Mouse (Mus musculus) layer of hippocampus, postnatal 10 days (tissue): ENCODE results near the gene Klrb1b. TPM values are rescaled to one million over a fixed set of nuclear protein-coding genes. Genes with fewer than 3 reads are reported as not detected.

Experiments
- DNase-seq, 2 experiments: peaks; one replicate each; pipeline ENCODE4 v3.0.0; 2021; ENCODE audit warnings: low spot score in 2 of 2
- long read RNA-seq: library from polyadenylated mRNA; stranded (forward); transcript quantifications from one replicate; pipeline ENCODE4 v2.0.0, GENCODE M21; 2023
- total RNA-seq, 2 experiments: library from RNA; stranded (reverse); gene quantifications; 2 replicates each; pipeline ENCODE4 v1.2.3; 2021

The Klrb1b gene
- not detected for total RNA-seq
- long read RNA-seq, result 0 reads

GRCm38 (mm10) chr6:128826132-128826531, at the start of gene Klrb1b, which contains the start of gene Gm44511:
TSS of gene Klrb1b (minus strand) at chr6:128826331.
TSS of gene Gm44511 (minus strand) at chr6:128826315.
- no peak for DNase-seq

GRCm38 (mm10) chr6:128871910-128872610, 45.9 kb upstream of the Klrb1b start:
- no peak for DNase-seq

GRCm38 (mm10) chr6:128868861-128869260, 42.7 kb upstream of the Klrb1b start:
- DNase-seq, result no peak

DNA sequence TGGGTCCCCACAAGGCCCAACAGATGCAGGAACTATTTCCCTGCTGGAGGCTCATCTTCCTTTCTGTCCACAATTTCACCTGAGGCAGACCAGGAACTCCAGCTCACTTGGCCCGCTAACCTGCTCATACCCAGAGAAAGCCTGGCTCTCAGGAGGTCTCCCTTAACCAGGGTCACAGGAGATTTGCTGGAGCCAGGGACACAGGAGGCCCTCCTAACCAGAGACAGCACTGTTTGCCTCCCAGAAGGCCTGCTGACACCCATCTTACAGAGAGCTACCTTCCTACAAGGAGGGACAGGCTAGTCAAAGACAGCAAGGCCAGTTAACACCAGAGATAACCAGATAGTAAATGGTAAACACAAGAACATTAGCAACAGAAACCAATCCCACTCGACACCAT, 31.8 kb upstream of the Klrb1b start:
- no peak for DNase-seq

GRCm38 (mm10) chr6:128856250-128856649, 30.1 kb upstream of the Klrb1b start:
- peak; percentile 55 to 65 for DNase-seq

DNA sequence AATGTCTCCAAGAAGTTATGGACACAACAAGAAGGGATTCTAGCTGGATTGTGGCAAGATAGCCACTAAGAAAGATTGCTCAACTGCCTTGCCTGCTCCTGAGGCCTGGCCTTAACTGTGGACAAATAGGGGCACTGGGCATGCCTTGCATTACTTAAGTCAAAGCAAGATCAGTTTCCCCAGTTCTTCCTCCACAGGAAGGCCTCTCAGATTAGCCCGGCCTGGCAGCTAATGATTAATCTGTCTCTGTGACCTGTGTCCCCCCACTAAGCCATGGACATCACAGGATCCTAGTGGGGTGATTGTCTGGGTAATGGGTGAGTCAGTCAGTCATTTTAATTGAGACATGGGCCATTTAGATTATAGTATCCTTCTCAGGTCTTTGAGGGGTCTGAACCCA, 29.3 kb upstream of the Klrb1b start:
- no peak for DNase-seq

DNA sequence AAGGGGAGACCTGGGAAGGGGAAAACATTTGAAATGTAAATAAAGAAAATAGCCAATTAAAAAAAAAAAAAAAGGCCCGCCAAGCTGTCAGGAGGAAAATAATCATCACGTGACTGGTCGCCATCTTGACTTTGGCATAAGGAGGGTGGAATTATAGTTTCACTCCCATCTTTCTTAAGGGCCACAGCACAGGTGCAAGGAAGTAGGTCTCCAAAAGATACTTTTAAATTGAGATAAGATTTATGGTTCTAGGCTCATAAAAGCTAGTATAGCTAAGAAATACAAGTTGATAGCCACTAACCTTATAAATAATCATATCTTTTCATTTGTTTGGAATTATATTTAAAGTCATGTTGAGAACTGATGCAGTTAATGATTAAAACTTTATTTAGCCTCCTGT, 28.8 kb upstream of the Klrb1b start:
- DNase-seq, result no peak

GRCm38 (mm10) chr6:128854024-128854820, 28.1 kb upstream of the Klrb1b start:
- peak; percentile 73 to 75 for DNase-seq

DNA sequence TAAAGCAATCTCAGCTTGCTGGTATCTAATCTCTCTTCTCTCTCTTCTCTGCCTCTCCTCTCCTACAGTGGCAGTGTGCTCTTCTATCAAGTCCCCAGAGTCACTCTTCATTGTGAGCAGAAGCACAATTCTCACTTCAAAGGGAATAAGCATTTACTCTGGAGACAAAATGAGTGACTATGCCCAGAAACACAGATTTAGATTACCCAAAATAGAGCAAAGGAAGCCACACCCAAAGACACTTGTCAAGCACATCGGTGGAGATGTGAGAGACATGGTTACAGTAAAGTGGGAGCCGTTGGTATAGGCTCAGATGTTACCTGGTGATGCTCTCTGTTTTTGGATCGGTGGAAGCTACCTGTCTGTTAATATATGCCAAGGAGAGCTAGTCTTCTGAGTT, 26.6 kb upstream of the Klrb1b start:
- no peak for DNase-seq

- DNase-seq, result no peak
Measured at GRCm38 (mm10) chr6:128851151-128851550, 25.0 kb upstream of the Klrb1b start.

- no peak for DNase-seq
Measured at GRCm38 (mm10) chr6:128850671-128851070, 24.5 kb upstream of the Klrb1b start.

- peak; percentile 48 to 61 for DNase-seq
Measured at GRCm38 (mm10) chr6:128849902-128850301, 23.8 kb upstream of the Klrb1b start.

DNA sequence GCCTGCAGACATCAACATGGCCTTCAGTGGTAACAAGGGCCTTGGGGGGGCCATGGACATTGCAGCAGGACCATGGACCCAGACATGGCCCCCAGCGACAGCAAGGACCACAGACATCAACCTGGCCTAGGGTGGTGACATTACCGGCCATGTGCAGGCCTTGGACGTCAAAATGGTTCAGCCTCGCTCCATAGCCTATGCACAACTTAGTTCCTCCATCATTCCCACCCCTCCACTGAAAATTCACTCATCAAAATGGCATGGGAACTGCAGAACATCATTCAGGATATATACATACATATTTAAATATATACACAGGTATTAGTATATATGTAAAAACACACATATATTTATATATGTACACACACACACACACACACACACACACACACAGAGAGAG, 21.3 kb upstream of the Klrb1b start:
- no peak for DNase-seq

- no peak for DNase-seq
Measured at GRCm38 (mm10) chr6:128845998-128846542, 19.9 kb upstream of the Klrb1b start.

DNA sequence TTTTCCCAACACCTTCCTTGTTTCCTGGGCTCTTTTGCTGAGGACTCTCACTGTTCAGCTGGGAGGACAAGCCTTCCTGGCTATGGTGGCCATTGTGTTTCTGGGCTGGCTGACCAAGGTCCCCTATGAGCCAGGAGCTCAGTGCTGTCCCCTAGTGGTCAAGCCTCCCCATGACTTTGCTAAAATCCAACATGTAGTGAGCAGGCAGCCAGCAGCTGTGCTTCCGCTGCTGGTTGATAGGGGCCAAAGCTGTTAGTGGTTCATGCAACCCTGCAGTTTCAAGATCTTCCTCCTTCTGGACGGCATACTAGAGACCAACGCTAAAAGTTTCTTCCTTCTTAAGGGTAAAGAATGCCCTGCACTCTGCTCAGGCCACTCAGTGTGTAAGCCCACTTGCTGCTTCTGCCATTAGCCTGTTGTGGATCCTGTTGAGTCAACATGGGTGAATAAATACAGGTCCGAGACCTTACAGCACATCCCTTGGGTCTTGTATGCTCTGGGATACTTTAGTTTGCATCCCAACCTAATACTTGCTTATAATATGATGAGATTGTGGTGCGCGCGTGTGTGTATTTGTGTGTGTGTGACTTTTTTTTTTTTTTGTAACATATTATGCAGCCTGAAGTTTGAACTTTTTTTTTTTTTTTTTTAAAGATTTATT, 19.3 kb upstream of the Klrb1b start:
- peak; percentile 92 to 95 for DNase-seq

GRCm38 (mm10) chr6:128844586-128845080, 18.5 kb upstream of the Klrb1b start:
- DNase-seq, result no peak

GRCm38 (mm10) chr6:128844131-128844530, 18.0 kb upstream of the Klrb1b start:
- peak in 1 of 2 experiments; percentile 39 for DNase-seq

GRCm38 (mm10) chr6:128843479-128843992, 17.4 kb upstream of the Klrb1b start:
- peak in 1 of 2 experiments; percentile 53 for DNase-seq

- DNase-seq, result peak; percentile 96
Measured at GRCm38 (mm10) chr6:128842945-128843478, 16.9 kb upstream of the Klrb1b start.

DNA sequence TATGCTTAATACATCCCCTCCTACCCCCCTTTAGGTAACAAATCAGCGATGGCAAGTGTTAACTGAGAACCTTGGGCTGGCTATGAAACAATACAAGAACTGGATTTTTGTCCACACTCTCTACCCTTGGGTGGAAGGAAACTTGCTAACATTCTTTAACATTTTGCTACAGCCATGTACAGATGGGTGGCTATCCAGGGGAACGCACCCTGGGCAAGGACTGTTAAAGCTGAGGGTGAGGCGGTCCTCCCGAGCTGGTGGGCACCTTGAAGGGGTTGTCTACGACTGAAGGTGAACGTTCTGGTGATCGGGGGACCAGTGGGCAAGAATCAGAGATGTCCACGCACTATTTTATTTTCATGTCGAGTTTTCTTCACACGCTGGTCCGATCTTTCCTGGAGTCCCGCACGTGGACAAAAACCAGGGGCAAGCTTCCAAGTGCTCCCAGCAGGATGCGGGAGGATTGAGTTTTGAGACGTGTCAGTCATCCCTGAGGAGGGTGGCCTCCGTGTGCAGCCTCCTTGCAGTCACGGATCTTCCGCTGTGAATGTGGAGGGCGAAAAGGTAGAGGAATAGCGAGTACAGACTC, 16.3 kb upstream of the Klrb1b start:
- no peak for DNase-seq
